Mouse (Mus musculus) CD4-positive, CD25-positive, alpha-beta regulatory T cell (primary cell): ENCODE measurements around the gene Rab15. TPM values are rescaled to one million over a fixed set of nuclear protein-coding genes. Genes with fewer than 3 reads are reported as not detected.

ENCODE experiments used
- polyA plus RNA-seq: library from polyadenylated mRNA; unstranded; fragments of 100-300 nt; shearing (Covaris generic); gene quantifications from one replicate; pipeline ENCODE4 v1.2.1, GENCODE M21; 2017

The Rab15 gene
- polyA plus RNA-seq, result not detected

GRCm38 (mm10) chr12:76822651-76823041 lies at the start of gene Rab15:
Rab15 (minus strand) TSS chr12:76822908.

GRCm38 (mm10) chr12:76795350-76795749 lies 27.4 kb downstream of the Rab15 start, which contains the start of gene Gpx2:
Gpx2 (minus strand) TSS chr12:76795554.

GRCm38 (mm10) chr12:76765354-76765851 lies 57.3 kb downstream of the Rab15 start, which contains the start of the genes Churc1 and Fntb:
Churc1 (plus strand) TSS chr12:76765538.
Fntb (plus strand) TSS chr12:76765589.

Other genes with a start within 250 kb of the Rab15 start
- gene Sptb, start 112.4 kb downstream of the Rab15 start, polyA plus RNA-seq, result 0.77 TPM
- 159 TPM for gene Churc1, start 57.4 kb downstream of the Rab15 start, polyA plus RNA-seq
- 24.2 TPM for gene Fntb, start 57.3 kb downstream of the Rab15 start, polyA plus RNA-seq
- gene Gpx2, start 27.4 kb downstream of the Rab15 start, polyA plus RNA-seq, result not detected
- gene Max, start 139.3 kb upstream of the Rab15 start, polyA plus RNA-seq, result 171 TPM